Mouse (Mus musculus): Measurements from ENCODE around the gene Vmn1r20. TPM values are rescaled to one million over a fixed set of nuclear protein-coding genes. Genes with fewer than 3 reads are reported as not detected.

The Vmn1r20 gene
- not detected in 2 replicates for polyA plus RNA-seq (2012)

DNA sequence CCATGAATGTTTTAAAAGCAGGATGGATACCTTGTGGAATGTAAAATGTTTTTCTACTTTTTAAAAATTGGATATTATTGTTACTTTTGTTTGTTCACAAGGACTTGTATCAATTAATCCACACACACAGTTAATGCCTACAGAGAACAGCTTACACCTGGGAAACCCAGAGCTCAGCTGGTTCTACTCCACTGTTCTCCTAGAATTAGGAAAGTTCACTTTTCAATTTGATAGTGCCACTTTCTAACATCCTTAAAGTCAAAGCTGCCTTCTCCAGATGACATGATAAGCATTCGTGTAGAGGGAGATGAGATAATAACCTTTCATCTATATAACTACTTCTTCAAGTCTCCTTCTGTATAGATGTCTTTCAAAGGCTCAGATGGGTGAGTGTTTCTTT lies at the start of gene Vmn1r20:
Vmn1r20 (plus strand) TSS at position 301 of the 400 bp plus-strand sequence.

DNA sequence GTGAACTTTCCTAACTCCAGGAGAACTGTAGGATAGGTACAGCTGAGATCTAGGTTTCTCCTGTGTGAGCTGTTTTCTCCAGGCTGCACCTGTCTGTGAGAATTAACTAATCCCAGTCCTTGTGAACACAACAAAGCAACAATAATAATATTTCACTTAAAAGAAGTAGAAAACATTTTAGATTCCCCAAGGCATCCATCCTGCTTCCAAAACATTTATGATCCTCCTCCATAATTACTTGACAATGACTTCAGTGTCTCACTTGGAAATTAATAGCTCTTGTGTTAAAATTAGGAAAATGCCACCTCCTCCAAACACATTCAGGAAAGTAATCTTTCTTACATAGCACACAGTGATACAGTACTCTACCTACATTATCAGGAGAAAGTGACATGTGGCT lies 33.0 kb upstream of the Vmn1r20 start, which contains the start of gene Vmn1r18:
Vmn1r18 (minus strand) TSS at position 101 of the 400 bp plus-strand sequence.

DNA sequence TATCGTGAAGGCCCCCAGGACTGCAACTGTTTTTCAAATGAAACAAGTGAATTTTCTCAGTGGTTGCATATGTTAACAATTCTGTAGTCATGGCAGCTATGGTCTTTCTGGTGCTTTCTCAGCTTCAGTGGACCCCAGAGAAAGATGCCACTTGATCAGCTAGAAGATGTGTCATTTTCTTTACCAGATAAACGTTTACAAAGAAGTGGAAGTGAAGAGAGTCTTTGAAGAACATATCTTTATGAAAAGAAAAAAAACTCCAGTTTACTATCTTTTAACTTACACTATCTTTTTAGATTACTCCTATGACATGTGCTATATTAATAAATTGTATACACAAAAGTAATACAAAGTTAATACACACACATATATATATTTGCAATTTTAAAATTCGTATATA lies 25.2 kb upstream of the Vmn1r20 start, which contains the start of gene Vmn1r19:
Vmn1r19 (plus strand) TSS at position 301 of the 400 bp plus-strand sequence.

Other genes starting within 250 kb of the Vmn1r20 start
- gene Vmn1r13, start 225.6 kb upstream of the Vmn1r20 start, polyA plus RNA-seq (2012) = not detected in 2 replicates
- gene Vmn1r14, start 197.2 kb upstream of the Vmn1r20 start, polyA plus RNA-seq (2012) = 0.01 TPM in 1 of 2 replicates, not detected in the other
- gene Vmn1r15, start 171.0 kb upstream of the Vmn1r20 start, polyA plus RNA-seq (2012) = not detected in 2 replicates
- not detected in 2 replicates for gene Vmn1r16, start 99.4 kb upstream of the Vmn1r20 start, polyA plus RNA-seq (2012)
- gene Vmn1r17, start 65.2 kb upstream of the Vmn1r20 start, polyA plus RNA-seq (2012) = not detected in 2 replicates
- gene Vmn1r18, start 33.1 kb upstream of the Vmn1r20 start, polyA plus RNA-seq (2012) = not detected in 2 replicates
- gene Vmn1r19, start 25.1 kb upstream of the Vmn1r20 start, polyA plus RNA-seq (2012) = not detected in 2 replicates
- 0.13 and 0.17 TPM in 2 replicates for gene Ppm1k, start 106.5 kb downstream of the Vmn1r20 start, polyA plus RNA-seq (2012)
- 17.8 and 18.7 TPM in 2 replicates for gene Herc6, start 152.1 kb downstream of the Vmn1r20 start, polyA plus RNA-seq (2012)

All from megakaryocyte-erythroid progenitor cell, adult 5 weeks (primary cell).